Mouse (Mus musculus): ENCODE results near the gene Eif3j1. TPM values are rescaled to one million over a fixed set of nuclear protein-coding genes. Genes with fewer than 3 reads are reported as not detected.
"Not testable (repeated sequence)": the region's sequence is repeated elsewhere in the genome, so short reads cannot be mapped to it uniquely, and the experiment has no call there.

Eif3j1 gene
- total RNA-seq (2017) = 31.4 and 32.9 TPM in 2 replicates

DNA sequence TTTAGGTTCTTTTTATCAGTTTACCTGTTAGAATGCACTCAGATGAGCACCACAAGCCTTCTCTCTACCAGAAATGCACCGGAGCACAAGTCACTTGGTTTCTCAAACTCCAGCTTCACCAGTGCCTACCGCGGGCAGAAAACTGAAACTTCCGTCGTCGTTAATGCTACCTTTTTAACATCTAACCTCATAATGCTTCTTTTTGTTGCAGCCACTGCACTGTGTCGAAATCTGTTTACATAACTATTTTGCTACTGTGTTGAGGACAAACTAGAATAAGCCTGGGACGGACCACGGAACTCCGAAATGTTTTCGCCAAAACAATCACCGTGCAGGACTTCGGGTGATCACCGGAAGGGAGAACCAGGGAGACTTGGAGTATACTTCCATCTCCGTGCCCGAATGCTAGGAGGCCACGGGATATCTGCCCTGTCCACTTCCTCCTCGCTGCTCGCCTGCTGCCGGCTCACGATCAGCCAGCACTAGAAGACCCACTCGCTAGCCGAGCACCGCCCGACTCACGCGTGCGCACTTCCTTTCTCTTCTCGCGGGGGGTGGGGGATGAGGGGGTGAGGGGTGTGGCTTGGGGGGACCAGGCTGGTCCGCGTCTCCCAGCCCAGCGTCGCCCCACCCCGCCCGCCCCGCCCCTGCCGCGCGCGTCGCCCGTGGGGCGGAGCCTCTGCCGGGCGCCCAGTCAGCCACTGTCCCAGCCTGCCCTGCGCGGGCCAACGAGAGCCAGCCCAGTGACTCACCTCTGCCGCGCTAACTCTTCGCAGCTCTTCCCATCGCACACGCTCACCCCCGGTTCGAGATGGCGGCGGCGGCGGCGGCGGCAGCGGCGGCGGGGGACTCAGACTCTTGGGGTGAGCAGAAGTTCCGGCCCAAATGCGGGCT, at the start of gene Eif3j1:
Gene Eif3j1 (plus strand): TSS at position 685 of the 894 bp plus-strand sequence.
- peak; percentile 90 to 92 for ATAC-seq (replicated peaks in 1 of 2; ENCODE audit: insufficient read depth in 1 of 2, low FRiP score in 2 of 2, low TSS enrichment in 1 of 2, low read depth in 1 of 2, poor library complexity in 2 of 2, severe bottlenecking in 2 of 2)

GRCm38 (mm10) chr2:121995738-121996137, 32.6 kb upstream of the Eif3j1 start:
- no peak for ATAC-seq (replicated peaks in 1 of 2; ENCODE audit: insufficient read depth in 1 of 2, low FRiP score in 2 of 2, low TSS enrichment in 1 of 2, low read depth in 1 of 2, poor library complexity in 2 of 2, severe bottlenecking in 2 of 2)

GRCm38 (mm10) chr2:122008832-122009231, 19.5 kb upstream of the Eif3j1 start:
- no peak for ATAC-seq (replicated peaks in 1 of 2; ENCODE audit: insufficient read depth in 1 of 2, low FRiP score in 2 of 2, low TSS enrichment in 1 of 2, low read depth in 1 of 2, poor library complexity in 2 of 2, severe bottlenecking in 2 of 2)

- peak; percentile 68 to 69 for ATAC-seq (replicated peaks in 1 of 2; ENCODE audit: insufficient read depth in 1 of 2, low FRiP score in 2 of 2, low TSS enrichment in 1 of 2, low read depth in 1 of 2, poor library complexity in 2 of 2, severe bottlenecking in 2 of 2)
Observed at GRCm38 (mm10) chr2:122011441-122011840, 16.9 kb upstream of the Eif3j1 start.

DNA sequence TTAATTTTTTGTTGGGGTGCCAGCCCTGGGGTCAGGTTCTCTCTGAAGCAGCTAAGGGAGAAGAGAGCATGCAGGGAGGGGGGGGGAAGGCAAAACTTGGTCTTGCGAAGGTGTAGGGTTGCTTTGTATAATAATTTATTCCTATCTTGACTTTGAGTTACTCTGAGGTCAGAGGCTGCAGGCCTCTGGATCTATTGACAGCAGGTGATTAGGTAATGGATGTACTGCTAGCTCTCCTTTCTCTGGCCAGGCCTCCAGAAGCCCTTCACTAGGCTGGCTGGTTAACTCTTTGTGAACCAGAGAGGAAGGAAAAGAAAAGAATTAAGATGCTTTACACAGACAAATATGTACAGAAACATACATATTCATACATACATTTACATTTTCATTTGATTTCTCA, 9.6 kb upstream of the Eif3j1 start:
- no peak for ATAC-seq (replicated peaks in 1 of 2; ENCODE audit: insufficient read depth in 1 of 2, low FRiP score in 2 of 2, low TSS enrichment in 1 of 2, low read depth in 1 of 2, poor library complexity in 2 of 2, severe bottlenecking in 2 of 2)

DNA sequence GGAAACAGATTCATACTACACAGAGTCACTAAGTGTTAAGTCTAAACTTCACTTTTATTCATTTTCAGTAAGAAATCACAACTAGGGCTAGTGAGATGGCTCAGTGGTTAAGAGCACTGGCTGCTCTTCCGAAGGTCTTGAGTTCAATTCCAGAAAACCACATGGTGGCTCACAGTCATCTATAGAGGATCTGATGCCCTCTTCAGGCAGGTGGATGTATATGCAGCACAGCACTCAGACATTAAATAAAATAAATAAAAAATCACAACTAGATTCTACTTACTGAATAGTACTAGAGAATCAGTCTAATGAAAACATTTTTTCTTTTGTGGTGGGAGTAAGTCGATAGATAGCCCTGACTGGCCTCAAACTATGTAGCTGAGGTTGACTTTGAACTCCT, 6.1 kb upstream of the Eif3j1 start:
- ATAC-seq (replicated peaks in 1 of 2; ENCODE audit: insufficient read depth in 1 of 2, low FRiP score in 2 of 2, low TSS enrichment in 1 of 2, low read depth in 1 of 2, poor library complexity in 2 of 2, severe bottlenecking in 2 of 2) = no peak

GRCm38 (mm10) chr2:122027091-122027490, 1.3 kb upstream of the Eif3j1 start:
- ATAC-seq (replicated peaks in 1 of 2; ENCODE audit: insufficient read depth in 1 of 2, low FRiP score in 2 of 2, low TSS enrichment in 1 of 2, low read depth in 1 of 2, poor library complexity in 2 of 2, severe bottlenecking in 2 of 2) = not testable (repeated sequence)

DNA sequence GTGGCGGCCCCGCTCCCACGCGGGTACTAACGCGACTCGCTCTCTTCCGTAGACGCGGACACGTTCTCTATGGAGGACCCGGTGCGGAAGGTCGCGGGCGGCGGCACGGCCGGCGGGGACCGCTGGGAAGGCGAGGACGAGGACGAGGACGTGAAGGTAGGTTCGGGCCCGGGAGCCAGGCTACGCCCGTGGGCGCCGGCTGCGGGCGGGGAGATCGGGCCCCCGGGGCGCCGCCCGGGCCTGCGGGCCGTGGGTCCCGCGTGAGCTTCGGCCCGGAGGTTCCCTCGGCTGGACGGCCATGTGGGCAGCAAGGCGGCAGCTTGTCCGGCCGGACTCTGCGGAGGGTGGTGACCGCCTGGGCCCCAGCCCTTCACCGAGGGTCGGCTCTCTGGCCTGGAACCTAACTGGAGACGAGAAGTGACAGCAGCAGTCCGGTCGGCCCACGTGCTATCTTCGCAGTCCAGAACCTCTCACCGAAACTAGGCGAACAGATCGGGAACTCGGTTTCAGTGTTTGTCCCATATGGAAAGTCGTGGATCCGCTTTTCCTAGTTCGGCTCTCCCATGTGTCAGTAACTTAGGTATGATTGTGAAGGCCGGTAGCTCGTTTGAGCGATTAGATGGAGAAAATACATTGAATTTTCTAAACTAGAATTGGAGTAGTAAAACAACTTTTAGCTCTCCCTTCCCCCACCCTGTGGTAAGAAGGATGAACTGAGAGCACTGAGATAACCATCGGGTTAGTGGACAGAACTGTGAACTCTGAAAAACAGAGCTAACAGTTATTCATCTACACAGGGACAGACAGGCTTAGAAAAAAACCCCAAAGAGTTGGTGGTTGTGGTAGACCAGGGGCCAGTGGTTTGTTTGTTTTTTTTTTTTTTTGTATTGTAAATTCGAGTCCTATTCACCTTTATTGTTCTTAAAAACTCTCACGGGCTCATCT, 682 bp downstream of the Eif3j1 start:
- ATAC-seq (replicated peaks in 1 of 2; ENCODE audit: insufficient read depth in 1 of 2, low FRiP score in 2 of 2, low TSS enrichment in 1 of 2, low read depth in 1 of 2, poor library complexity in 2 of 2, severe bottlenecking in 2 of 2) = peak; percentile 2 to 5; a peak in 2 of 4 replicates

DNA sequence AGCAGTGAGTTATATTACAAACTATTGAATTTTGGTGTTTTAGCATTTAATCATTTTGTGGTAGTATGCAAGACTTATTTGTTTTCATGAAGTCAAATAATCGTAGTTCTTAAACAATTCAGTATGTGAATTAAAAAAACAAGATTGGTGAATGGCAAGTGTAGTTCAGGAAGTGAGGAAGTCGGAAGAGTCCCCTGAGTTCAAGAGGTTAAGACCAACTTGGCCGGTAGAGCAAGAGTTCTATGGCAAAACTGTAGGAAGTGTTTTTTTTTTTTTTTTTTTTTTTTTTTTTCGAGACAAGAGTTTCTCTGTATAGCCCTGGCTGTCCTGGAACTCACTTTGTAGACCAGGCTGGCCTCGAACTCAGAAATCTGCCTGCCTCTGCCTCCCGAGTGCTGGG, 3.6 kb downstream of the Eif3j1 start:
- ATAC-seq (replicated peaks in 1 of 2; ENCODE audit: insufficient read depth in 1 of 2, low FRiP score in 2 of 2, low TSS enrichment in 1 of 2, low read depth in 1 of 2, poor library complexity in 2 of 2, severe bottlenecking in 2 of 2) = no peak

DNA sequence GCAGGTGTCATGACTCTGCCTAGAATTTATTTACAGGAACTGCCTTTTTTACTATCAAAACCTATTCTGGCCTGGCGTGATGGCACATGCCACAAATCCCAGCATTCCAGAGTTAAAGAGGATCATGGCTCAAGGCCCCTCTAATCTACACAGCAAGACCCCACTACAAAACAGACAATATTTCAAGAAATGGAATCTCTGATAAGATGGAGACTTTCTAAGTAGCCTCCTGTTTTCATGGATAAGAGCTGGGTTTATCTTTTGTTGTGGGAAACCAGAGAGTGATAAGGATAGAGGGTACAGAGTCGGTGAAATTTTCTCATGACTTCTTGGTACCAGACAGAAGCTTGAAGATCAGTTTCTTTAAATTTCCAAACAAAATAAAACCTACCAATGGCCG, 7.7 kb downstream of the Eif3j1 start:
- no peak for ATAC-seq (replicated peaks in 1 of 2; ENCODE audit: insufficient read depth in 1 of 2, low FRiP score in 2 of 2, low TSS enrichment in 1 of 2, low read depth in 1 of 2, poor library complexity in 2 of 2, severe bottlenecking in 2 of 2)

- no peak for ATAC-seq (replicated peaks in 1 of 2; ENCODE audit: insufficient read depth in 1 of 2, low FRiP score in 2 of 2, low TSS enrichment in 1 of 2, low read depth in 1 of 2, poor library complexity in 2 of 2, severe bottlenecking in 2 of 2)
Observed at GRCm38 (mm10) chr2:122043926-122044325, 15.6 kb downstream of the Eif3j1 start.

- no peak for ATAC-seq (replicated peaks in 1 of 2; ENCODE audit: insufficient read depth in 1 of 2, low FRiP score in 2 of 2, low TSS enrichment in 1 of 2, low read depth in 1 of 2, poor library complexity in 2 of 2, severe bottlenecking in 2 of 2)
Observed at GRCm38 (mm10) chr2:122059365-122060115, 31.2 kb downstream of the Eif3j1 start.

GRCm38 (mm10) chr2:122065200-122065969, 37.0 kb downstream of the Eif3j1 start:
- ATAC-seq (replicated peaks in 1 of 2; ENCODE audit: insufficient read depth in 1 of 2, low FRiP score in 2 of 2, low TSS enrichment in 1 of 2, low read depth in 1 of 2, poor library complexity in 2 of 2, severe bottlenecking in 2 of 2) = peak in 1 of 2 experiments; percentile 43; a peak in 1 of 4 replicates

- ATAC-seq (replicated peaks in 1 of 2; ENCODE audit: insufficient read depth in 1 of 2, low FRiP score in 2 of 2, low TSS enrichment in 1 of 2, low read depth in 1 of 2, poor library complexity in 2 of 2, severe bottlenecking in 2 of 2) = no peak
Observed at GRCm38 (mm10) chr2:122066241-122066640, 37.9 kb downstream of the Eif3j1 start.

GRCm38 (mm10) chr2:122069144-122069912, 41.0 kb downstream of the Eif3j1 start:
- ATAC-seq (replicated peaks in 1 of 2; ENCODE audit: insufficient read depth in 1 of 2, low FRiP score in 2 of 2, low TSS enrichment in 1 of 2, low read depth in 1 of 2, poor library complexity in 2 of 2, severe bottlenecking in 2 of 2) = no peak

DNA sequence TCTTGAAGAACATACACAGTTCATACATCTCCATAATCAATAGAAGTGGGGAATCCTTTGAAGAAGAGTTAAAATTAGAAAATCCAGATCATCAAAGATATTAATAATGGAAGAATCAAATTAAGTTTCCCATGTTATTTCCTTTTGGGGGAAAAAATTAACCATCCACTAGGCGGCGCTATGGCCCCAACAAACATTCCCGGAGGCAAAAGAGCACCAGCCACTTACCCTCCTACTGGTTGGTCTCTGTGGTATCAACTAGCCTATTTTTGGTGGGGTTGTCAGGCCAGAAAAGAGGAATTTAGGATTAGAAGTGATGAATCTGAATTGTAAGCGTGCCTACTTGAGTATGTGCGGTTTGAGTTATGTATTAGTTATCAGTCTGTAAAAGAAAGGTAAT, 41.6 kb downstream of the Eif3j1 start:
- peak; percentile 51 to 71; a peak in 3 of 4 replicates for ATAC-seq (replicated peaks in 1 of 2; ENCODE audit: insufficient read depth in 1 of 2, low FRiP score in 2 of 2, low TSS enrichment in 1 of 2, low read depth in 1 of 2, poor library complexity in 2 of 2, severe bottlenecking in 2 of 2)
